Mouse (Mus musculus) megakaryocyte, embryonic 14.5 days (primary cell): Measurements from ENCODE around the gene Phb2. TPM values are rescaled to one million over a fixed set of nuclear protein-coding genes. Genes with fewer than 3 reads are reported as not detected.

Source experiments
- H3K27me3 ChIP-seq: replicated peaks from 2 replicates; pipeline ENCODE3; 2012; ENCODE audit warnings: inconsistent platforms
- H3K36me3 ChIP-seq: replicated peaks from 2 replicates; pipeline ENCODE3; 2012; ENCODE audit warnings: low read length, inconsistent platforms, mixed read lengths
- H3K4me1 ChIP-seq: 2 replicates; pipeline ENCODE4 v1.6.1; 2012; ENCODE audit warnings: inconsistent platforms
- H3K4me3 ChIP-seq: replicated peaks from 2 replicates; pipeline ENCODE3; 2012; ENCODE audit warnings: moderate library complexity, mild to moderate bottlenecking, inconsistent platforms
- H3K9me3 ChIP-seq: 2 replicates; pipeline ENCODE4 v1.6.1; 2012; ENCODE audit warnings: inconsistent platforms
- FLI1 ChIP-seq: IDR thresholded peaks from 2 replicates; pipeline ENCODE4 v1.6.1; 2012; ENCODE audit warnings: low read length, inconsistent platforms, mixed read lengths
- GATA1 ChIP-seq: IDR thresholded peaks from 3 replicates; pipeline ENCODE4 v1.6.1; 2012; ENCODE audit warnings: mixed read lengths, low read length, inconsistent platforms, borderline replicate concordance
- polyA plus RNA-seq: library from polyadenylated mRNA; stranded (reverse); fragments of >175 nt; gene quantifications from 2 replicates; pipeline ENCODE4 v1.2.3, GENCODE M21; 2012; ENCODE audit warnings: low replicate concordance; ENCODE audit not compliant: insufficient read depth

Gene Phb2
- polyA plus RNA-seq, 1 experiment: 150 TPM

GRCm38 (mm10) chr6:124702102-124702783, 9.9 kb upstream of the Phb2 start:
- Histone ChIP-seq H3K4me1 (peaks cover 42% of the 10 kb centered on the region), H3K27me3 (no peaks in the 10 kb centered on the region)
- TF ChIP-seq GATA1: no peak

GRCm38 (mm10) chr6:124702784-124703103, 9.4 kb upstream of the Phb2 start:
- peaks cover 45% of the 10 kb centered on the region for H3K4me1 ChIP-seq
- peaks cover 99% of the 10 kb centered on the region for H3K36me3 ChIP-seq
- H3K27me3 ChIP-seq: no peaks in the 10 kb centered on the region
- TF ChIP-seq FLI1 (no peak), GATA1 (no peak)
- no peaks in the 10 kb centered on the region for H3K9me3 ChIP-seq
- H3K4me3 ChIP-seq: no peak overlapping the region

More at GRCm38 (mm10) chr6:124702102-124702783, 9.9 kb upstream of the Phb2 start:
- Histone ChIP-seq H3K36me3 (peaks cover 99% of the 10 kb centered on the region), H3K4me3 (no peak overlapping the region), H3K9me3 (no peaks in the 10 kb centered on the region)

GRCm38 (mm10) chr6:124703789-124704188, 8.3 kb upstream of the Phb2 start:
- Histone ChIP-seq H3K9me3 (no peaks in the 10 kb centered on the region), H3K4me3 (no peak overlapping the region), H3K36me3 (peaks cover 99% of the 10 kb centered on the region), H3K4me1 (peaks cover 55% of the 10 kb centered on the region), H3K27me3 (no peaks in the 10 kb centered on the region)
- no peak for TF ChIP-seq GATA1
- TF ChIP-seq FLI1: no peak

GRCm38 (mm10) chr6:124704417-124704816, 7.7 kb upstream of the Phb2 start:
- Histone ChIP-seq H3K9me3 (no peaks in the 10 kb centered on the region), H3K4me1 (peaks cover 57% of the 10 kb centered on the region), H3K4me3 (no peak overlapping the region), H3K36me3 (peaks cover 99% of the 10 kb centered on the region), H3K27me3 (no peaks in the 10 kb centered on the region)
- TF ChIP-seq FLI1: no peak
- no peak for TF ChIP-seq GATA1

- TF ChIP-seq FLI1: no peak
- no peak for TF ChIP-seq GATA1
- Histone ChIP-seq H3K9me3 (no peaks in the 10 kb centered on the region), H3K27me3 (no peaks in the 10 kb centered on the region), H3K4me1 (peaks cover 65% of the 10 kb centered on the region), H3K36me3 (peaks cover 87% of the 10 kb centered on the region), H3K4me3 (no peak overlapping the region)
Measured at GRCm38 (mm10) chr6:124706061-124706627, 6.0 kb upstream of the Phb2 start.

- TF ChIP-seq FLI1 (no peak), GATA1 (no peak)
- H3K36me3 ChIP-seq: peaks cover 67% of the 10 kb centered on the region
- H3K4me3 ChIP-seq: peak overlapping the region; percentile 38
- peaks cover 62% of the 10 kb centered on the region for H3K4me1 ChIP-seq
- H3K27me3 ChIP-seq: no peaks in the 10 kb centered on the region
- H3K9me3 ChIP-seq: no peaks in the 10 kb centered on the region
Measured at GRCm38 (mm10) chr6:124708289-124708889, 3.7 kb upstream of the Phb2 start.

GRCm38 (mm10) chr6:124712918-124713317, 782 bp downstream of the Phb2 start:
- TF ChIP-seq GATA1: no peak
- no peak for TF ChIP-seq FLI1
- H3K9me3 ChIP-seq: no peaks in the 10 kb centered on the region
- H3K4me1 ChIP-seq: peaks cover 80% of the 10 kb centered on the region
- peaks cover 67% of the 10 kb centered on the region for H3K36me3 ChIP-seq
- peak overlapping the region; percentile 96 for H3K4me3 ChIP-seq
- no peaks in the 10 kb centered on the region for H3K27me3 ChIP-seq

GRCm38 (mm10) chr6:124716864-124717490, 4.8 kb downstream of the Phb2 start:
- Histone ChIP-seq H3K9me3 (no peaks in the 10 kb centered on the region), H3K36me3 (peaks cover 79% of the 10 kb centered on the region), H3K4me1 (peaks cover 82% of the 10 kb centered on the region)

GRCm38 (mm10) chr6:124717968-124718367, 5.8 kb downstream of the Phb2 start:
- H3K36me3 ChIP-seq: peaks cover 82% of the 10 kb centered on the region
- H3K4me1 ChIP-seq: peaks cover 79% of the 10 kb centered on the region
- H3K27me3 ChIP-seq: no peaks in the 10 kb centered on the region
- TF ChIP-seq FLI1: no peak
- no peak for TF ChIP-seq GATA1
- no peaks in the 10 kb centered on the region for H3K9me3 ChIP-seq
- no peak overlapping the region for H3K4me3 ChIP-seq

More at GRCm38 (mm10) chr6:124716864-124717490, 4.8 kb downstream of the Phb2 start:
- H3K27me3 ChIP-seq: no peaks in the 10 kb centered on the region
- TF ChIP-seq FLI1 (no peak), GATA1 (no peak)
- no peak overlapping the region for H3K4me3 ChIP-seq

- no peak overlapping the region for H3K4me3 ChIP-seq
- H3K4me1 ChIP-seq: peaks cover 79% of the 10 kb centered on the region
- no peaks in the 10 kb centered on the region for H3K27me3 ChIP-seq
- H3K36me3 ChIP-seq: peaks cover 85% of the 10 kb centered on the region
- H3K9me3 ChIP-seq: no peaks in the 10 kb centered on the region
- TF ChIP-seq GATA1 (no peak), FLI1 (no peak)
Measured at GRCm38 (mm10) chr6:124718703-124719102, 6.6 kb downstream of the Phb2 start.
